Comparison of ENCODE assay signal across 8 mouse cellular contexts in the genomic region with DNA sequence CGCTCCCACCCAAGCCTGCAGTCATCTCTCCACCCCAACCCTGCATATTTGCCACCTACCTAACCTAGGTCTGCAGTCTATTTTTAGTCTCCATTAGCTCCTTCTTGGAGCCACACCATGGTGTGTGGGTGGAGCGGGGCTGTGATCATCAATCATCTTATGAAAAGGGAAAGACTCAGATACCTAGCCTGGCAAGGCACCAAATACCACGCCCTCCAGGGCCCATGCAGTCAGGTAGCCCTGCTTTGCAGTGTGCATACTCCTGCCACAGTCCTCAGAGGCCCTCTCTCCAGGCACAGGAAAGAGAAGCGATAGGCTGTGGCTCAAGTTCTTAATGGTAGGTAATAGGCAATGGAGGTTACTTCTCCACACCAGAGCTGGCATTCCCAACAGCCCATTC.
DNase-seq lines count a peak whose midpoint lies in the region; ATAC-seq and TF ChIP-seq lines count a peak whose summit lies in the region.

No protein-coding gene starts in this region.

- no peaks in the 10 kb centered on the region for H3K27me3 ChIP-seq in neural tube, embryonic 11.5 days (ENCODE audit: control insufficient read depth, insufficient read depth, low read length)
- no peaks in the 10 kb centered on the region for H3K27me3 ChIP-seq in limb, embryonic 11.5 days (ENCODE audit: control insufficient read depth, insufficient read depth, low read length)
- no peaks in the 10 kb centered on the region for H3K27me3 ChIP-seq in small intestine, adult 2 months (ENCODE audit: control insufficient read depth, insufficient read depth, low read length)

- no peaks in the 10 kb centered on the region for H3K9me3 ChIP-seq in neural tube, embryonic 11.5 days (ENCODE audit: control insufficient read depth, low read length)
- H3K9me3 ChIP-seq in limb, embryonic 11.5 days (ENCODE audit: control insufficient read depth, low read length), result no peaks in the 10 kb centered on the region

- H3K36me3 ChIP-seq in neural tube, embryonic 11.5 days (ENCODE audit: control insufficient read depth, insufficient read depth, low read length), result no peaks in the 10 kb centered on the region
- no peaks in the 10 kb centered on the region for H3K36me3 ChIP-seq in limb, embryonic 11.5 days (ENCODE audit: control insufficient read depth, insufficient read depth, low read length)
- no peaks in the 10 kb centered on the region for H3K36me3 ChIP-seq in small intestine, adult 2 months (ENCODE audit: control insufficient read depth, insufficient read depth, low read length)

- TF ChIP-seq POLR2A in small intestine, adult 2 months (IDR thresholded peaks at IDR 0.05; ENCODE audit: low read depth, low read length), result peak; percentile 38; the same call in 1 of the 2 replicates

- DNase-seq in CD4-positive, CD25-positive, alpha-beta regulatory T cell, adult 2 months (ENCODE audit: low read depth, low spot score), result peak; percentile 26
- no peak for DNase-seq in neural tube, embryonic 11.5 days (ENCODE audit: low spot score)
- no peak for DNase-seq in neural tube, embryonic 10.5 days (ENCODE audit: extremely low spot score, low spot score)
- DNase-seq in limb, embryonic 11.5 days (ENCODE audit: low spot score), result no peak
- no peak for DNase-seq in layer of hippocampus, adult 8-10 months (ENCODE audit: low spot score in 2 of 2)
- no peak for DNase-seq in left cerebral cortex, postnatal 36 days (ENCODE audit: low spot score in 2 of 2)

- no peak overlapping the region for H3K9ac ChIP-seq in neural tube, embryonic 11.5 days (ENCODE audit: low read length)
- no peak overlapping the region for H3K9ac ChIP-seq in limb, embryonic 11.5 days (ENCODE audit: low read length)

- 88% methylated on average over 4 of the region's 4 CpGs for WGBS in neural tube, embryonic 11.5 days
- WGBS in limb, embryonic 11.5 days, result 69% methylated on average over 4 of the region's 4 CpGs
- 24% methylated on average over 4 of the region's 4 CpGs for WGBS in small intestine, adult 2 months

- intact Hi-C loops in left cerebral cortex, postnatal 36 days (cut with DNase I), result loop anchor here (5.0 kb wide), 1 partner anchor 36 kb away; no protein-coding TSS in a partner anchor

- H3K4me2 ChIP-seq in neural tube, embryonic 11.5 days (ENCODE audit: low read depth), result peak overlapping the region; percentile 87
- H3K4me2 ChIP-seq in limb, embryonic 11.5 days (ENCODE audit: low read depth, severe bottlenecking), result peak overlapping the region; percentile 86

- H3K4me1 ChIP-seq in neural tube, embryonic 11.5 days (ENCODE audit: control insufficient read depth, insufficient read depth, low read length), result peaks cover 18% of the 10 kb centered on the region
- peaks cover 37% of the 10 kb centered on the region for H3K4me1 ChIP-seq in limb, embryonic 11.5 days (ENCODE audit: control insufficient read depth, insufficient read depth, low read length)
- H3K4me1 ChIP-seq in small intestine, adult 2 months (ENCODE audit: control insufficient read depth, insufficient read depth, insufficient read length, low read length), result peaks cover 40% of the 10 kb centered on the region

- TF ChIP-seq CTCF in small intestine, adult 2 months (IDR thresholded peaks at IDR 0.05; ENCODE audit: extremely low read depth, insufficient read length, insufficient replicate concordance, low read depth, low read length), result no peak

- peak overlapping the region; percentile 62; the same call in 1 of the 2 replicates for H3K4me3 ChIP-seq in neural tube, embryonic 11.5 days (ENCODE audit: low read depth, low read length)
- no peak overlapping the region; the same call in 1 of the 2 replicates for H3K4me3 ChIP-seq in limb, embryonic 11.5 days (ENCODE audit: low read depth, low read length)
- H3K4me3 ChIP-seq in small intestine, adult 2 months (ENCODE audit: low read depth, low read length), result peak overlapping the region; percentile 73

- H3K27ac ChIP-seq in neural tube, embryonic 11.5 days (ENCODE audit: low read depth, low read length), result no peak overlapping the region
- H3K27ac ChIP-seq in limb, embryonic 11.5 days (replicated peaks; ENCODE audit: low read depth, low read length), result no peak overlapping the region
- peak overlapping the region; percentile 91 for H3K27ac ChIP-seq in small intestine, adult 2 months (ENCODE audit: insufficient read depth, low read depth, low read length)

- no peak for ATAC-seq in CD4-positive, CD25-positive, alpha-beta regulatory T cell, adult 4 months
- ATAC-seq in neural tube, embryonic 11.5 days (ENCODE audit: insufficient read depth, low FRiP score, low TSS enrichment), result no peak
- ATAC-seq in limb, embryonic 11.5 days (ENCODE audit: insufficient number of reproducible peaks, low FRiP score, low TSS enrichment, low read depth), result no peak
